Mouse (Mus musculus): Measurements from ENCODE around the gene Gm10142.
"Not testable (repeated sequence)": the region's sequence is repeated elsewhere in the genome, so short reads cannot be mapped to it uniquely, and the experiment has no call there.

Gene Gm10142

DNA sequence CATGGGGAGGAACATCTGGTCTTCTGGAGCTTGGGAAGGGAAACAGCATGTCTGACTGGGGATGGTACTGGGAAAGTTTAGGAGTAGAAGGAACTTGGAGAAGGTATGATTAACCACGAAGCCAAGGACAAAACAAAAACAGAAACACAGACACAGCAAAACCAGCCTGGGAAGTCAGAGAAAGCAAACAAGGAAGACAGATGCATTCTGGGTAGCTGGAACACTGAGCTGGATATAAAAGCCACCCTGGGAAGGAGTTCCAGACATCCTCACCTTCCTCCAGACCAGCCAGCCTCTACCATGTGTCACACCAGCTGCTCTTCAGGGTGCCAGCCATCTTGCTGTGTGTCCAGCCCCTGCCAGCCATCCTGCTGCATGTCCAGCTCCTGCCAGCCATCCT is at the start of gene Gm10142:
Gene Gm10142 (plus strand): TSS at position 301 of the 400 bp plus-strand sequence.
- DNase-seq (ENCODE audit: low spot score in 2 of 2), result no peak

DNA sequence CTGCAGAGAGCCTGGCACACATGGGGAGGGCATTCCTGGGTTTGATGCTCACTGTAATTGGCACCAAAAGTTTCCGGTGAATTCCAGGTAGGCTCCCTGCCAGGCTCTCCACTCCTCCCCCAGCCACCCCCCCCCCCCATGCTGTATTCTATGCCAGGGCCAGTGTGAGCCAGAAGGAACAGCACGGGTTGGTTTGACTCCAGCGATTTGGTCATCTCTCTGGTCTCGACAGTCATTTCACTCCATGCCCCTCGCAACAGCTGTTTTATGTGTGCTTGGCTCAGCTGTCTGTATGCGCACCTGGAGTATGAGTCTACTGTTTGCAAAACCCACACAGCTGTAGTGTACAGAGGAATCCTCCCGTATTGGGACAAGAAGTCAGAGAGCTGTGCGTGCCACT is 49.3 kb upstream of the Gm10142 start:
- no peak for DNase-seq (ENCODE audit: low spot score in 2 of 2)

DNA sequence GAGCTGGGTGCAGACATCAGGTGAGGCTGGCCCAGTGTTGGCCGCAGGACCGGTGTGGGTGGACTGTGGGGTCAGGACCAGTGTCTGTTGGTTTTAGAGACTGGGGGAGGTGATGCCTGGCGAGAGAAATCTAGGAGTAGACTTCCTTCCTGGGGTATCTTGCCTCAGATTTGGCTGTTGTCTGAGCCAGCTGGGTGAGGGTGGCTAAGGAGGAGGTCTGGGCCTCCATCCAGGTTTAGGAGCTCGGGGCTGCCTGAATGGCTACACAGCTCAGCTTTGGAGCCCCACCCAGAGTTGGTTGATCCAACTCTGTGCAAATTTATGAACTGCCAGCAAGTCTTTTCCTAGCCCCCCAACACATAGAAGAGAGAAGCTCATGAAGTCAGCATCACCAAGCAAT is 48.2 kb upstream of the Gm10142 start:
- DNase-seq (ENCODE audit: low spot score in 2 of 2), result no peak

DNA sequence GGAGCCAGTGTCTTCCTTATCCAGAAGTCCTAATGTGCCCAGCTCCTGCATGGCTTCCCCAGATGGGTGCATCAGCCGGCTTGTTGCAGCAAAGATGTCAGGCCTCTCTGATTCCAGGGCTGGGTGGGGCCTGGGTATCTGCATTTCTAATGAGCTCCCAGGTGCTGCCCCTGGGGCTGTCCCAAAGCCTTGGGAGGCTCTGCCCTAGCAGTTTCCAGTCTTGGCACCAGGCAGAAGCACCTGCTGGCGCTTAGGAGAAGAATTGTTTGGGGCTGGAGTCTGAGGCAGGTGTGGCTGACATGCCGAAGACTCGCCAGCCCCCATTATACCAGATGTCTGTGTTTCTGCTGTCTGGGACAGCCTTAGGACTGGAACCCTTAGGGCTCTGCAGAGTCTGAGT is 44.9 kb upstream of the Gm10142 start:
- DNase-seq (ENCODE audit: low spot score in 2 of 2), result no peak

DNA sequence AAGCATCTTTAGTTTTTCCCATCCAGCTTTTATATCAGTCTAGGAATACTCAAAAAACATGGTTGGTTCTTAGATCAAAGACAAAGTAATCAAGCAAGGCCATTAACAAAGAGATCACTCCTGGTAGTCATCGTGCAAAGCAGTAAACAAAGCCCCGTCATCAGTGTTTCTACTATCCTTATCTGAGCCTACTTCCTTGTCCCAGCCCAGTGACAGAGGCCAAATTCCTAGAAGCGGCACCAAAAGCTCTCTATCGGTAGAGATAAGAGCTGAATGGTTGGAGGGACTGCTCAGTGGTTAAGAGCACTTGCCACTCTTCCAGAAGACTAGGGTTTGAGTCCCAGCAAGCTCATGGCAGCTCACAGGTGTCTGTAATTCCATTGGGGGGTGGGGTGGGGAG is 44.1 kb upstream of the Gm10142 start:
- no peak for DNase-seq (ENCODE audit: low spot score in 2 of 2)

DNA sequence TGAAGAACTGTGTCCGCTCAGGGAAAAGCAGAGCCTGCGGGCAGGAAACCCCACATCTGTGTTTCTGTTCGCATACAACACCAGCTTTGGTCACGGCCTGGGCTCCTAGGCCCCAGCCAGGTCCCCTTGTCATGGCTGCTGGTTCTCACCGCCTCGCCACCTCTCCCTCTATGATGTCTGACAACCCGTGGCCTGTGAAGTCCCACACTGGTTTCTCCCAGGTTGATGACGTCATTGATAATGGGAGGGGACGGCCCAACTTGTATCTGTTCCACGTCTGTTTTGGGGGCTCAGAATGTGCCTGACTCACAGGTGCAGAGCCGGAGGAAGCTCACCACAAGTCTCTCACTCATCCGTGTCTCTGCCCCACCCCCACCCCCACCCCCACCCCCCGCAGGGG is 41.8 kb upstream of the Gm10142 start:
- no peak for DNase-seq (ENCODE audit: low spot score in 2 of 2)

DNA sequence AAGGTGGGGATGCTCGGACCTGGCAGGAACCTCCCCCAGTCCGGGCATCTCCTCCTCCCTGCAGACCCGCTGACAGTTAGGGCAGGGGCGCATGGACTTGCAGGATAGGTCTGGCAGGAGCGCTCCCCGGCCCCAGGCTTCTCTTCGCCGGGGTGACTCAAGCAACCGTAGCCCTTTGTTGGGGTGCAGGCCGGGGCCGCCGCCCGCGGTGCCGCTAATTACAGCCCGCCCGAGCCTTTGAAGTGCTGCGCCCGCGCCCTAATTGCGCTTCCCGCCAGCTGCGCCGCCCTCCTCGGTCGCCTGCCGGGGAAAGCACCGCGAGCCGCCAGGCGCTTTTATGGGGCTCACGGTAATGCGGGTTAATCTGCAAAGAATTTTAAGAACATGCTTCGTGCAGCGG is 38.0 kb upstream of the Gm10142 start:
- no peak for DNase-seq (ENCODE audit: low spot score in 2 of 2)

DNA sequence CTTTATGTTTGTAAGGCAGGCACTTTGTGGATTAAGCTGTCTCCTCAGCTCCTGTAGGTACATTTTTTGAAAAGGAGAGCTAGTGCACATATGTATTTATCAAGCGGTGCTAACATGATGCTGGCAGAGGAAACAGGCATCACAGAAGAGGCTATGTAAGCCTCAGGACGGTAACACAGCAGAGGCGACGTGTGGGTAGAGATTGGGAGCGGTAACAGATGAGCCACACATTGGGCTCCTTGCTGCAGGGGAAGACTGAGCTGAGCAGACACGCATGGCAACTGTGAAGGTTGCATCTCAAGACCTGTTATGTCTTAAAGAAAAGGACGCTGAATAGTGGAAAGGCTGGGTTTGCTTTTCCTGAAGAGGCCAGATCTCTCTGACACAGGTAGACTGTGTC is 32.6 kb upstream of the Gm10142 start:
- DNase-seq (ENCODE audit: low spot score in 2 of 2), result no peak

DNA sequence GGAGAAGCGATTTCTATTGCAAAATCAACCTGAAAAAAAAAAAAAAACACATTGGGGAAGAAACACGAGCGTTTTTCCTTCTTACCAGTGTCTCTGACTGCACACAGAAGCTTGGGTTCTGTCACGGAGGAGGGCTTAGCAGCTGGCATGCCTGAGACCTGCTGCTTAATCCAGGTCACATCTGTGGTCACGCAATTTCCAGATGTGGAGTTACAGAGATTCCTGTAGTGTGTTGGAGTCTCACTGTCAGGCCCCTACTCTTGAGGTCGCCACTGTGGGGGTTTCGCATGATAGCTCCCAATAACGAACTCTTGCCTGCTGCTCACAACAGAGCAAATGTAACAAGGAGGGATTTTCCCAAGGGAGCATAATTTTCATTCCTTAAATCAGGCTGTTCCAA is 31.4 kb upstream of the Gm10142 start:
- no peak for DNase-seq (ENCODE audit: low spot score in 2 of 2)

DNA sequence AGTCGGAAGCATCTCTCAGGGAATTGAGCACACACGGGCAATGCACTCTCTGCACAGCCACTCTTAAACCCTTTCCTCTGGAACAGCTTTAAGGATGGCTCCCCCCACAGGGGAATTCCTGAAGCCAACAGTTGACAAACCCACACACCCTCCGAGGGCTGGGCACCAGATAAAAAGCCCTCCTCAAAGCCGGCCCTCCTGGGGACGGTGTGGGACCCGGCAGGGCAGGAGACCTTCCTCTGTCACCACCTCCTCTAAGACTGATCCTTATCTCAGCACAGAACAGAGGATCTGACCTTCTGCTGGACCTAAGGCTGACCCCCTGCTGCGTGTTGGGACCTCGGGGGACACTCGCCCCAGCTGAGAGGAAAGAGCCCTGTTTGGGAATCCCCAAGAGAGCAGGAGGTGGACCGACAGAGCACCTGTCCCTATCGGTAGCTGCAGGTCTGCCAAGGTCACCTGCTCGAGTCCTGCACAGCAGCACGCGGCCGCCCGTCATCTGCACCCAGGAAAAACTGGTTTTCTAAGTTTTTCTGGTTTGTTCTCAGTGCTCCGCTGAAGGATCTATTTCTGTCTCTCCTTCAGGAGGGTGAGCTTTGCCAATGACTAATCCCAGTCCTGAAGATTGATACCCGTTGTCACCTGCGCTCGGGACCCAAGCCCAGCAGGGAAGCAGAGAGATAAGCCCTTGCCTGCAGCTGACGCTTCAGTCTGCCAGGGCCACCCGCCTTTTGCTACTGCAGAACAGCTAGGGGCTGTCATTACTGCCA is 29.5 kb upstream of the Gm10142 start, which contains the start of gene Tspear:
Gene Tspear (plus strand): TSS at position 675 of the 770 bp plus-strand sequence.
- DNase-seq (ENCODE audit: low spot score in 2 of 2), result peak; percentile 55 to 74

DNA sequence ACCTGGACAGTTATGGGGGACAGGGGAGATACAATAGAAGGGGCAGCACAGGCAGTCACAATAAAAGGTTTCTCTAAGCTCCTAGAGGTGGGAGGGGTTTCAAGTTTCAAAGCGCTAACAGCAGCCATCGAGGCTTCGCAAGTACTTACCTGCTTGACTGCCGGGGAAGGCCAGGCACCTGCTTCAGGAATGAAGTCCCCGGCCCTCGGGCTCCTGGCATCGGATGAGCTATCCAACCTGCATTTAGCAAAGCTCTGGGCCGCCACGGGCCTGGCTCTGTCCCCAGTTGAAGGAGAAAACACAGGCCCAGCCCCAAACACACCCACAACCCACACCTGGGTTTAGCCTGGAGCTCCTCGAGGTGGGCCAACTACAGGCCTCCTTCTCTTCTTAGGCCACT is 28.6 kb upstream of the Gm10142 start:
- no peak for DNase-seq (ENCODE audit: low spot score in 2 of 2)

DNA sequence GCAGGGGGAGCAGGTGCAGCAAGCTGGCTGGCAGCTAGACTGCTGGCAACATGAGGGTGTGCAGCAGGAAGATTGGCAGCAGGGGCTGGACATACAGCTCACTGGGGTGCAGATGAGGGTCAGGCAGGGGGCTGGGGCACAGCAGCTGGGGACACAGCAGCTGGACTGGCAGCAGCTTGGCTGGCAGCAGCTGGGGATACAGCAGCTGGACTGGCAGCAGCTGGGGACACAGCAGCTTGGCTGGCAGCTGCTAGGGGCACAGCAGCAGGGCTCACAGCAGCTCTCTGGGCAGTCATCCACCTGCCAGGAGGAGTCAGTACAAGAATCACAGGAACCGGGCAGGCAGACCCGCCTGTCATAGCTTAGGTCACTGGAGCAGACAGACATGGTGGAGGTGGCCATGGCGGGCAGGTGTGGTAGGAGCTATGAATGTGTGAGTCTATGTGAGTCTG is 25.2 kb upstream of the Gm10142 start, which contains the start of gene Gm19402:
Gene Gm19402 (minus strand): TSS at position 402 of the 452 bp plus-strand sequence.
- not testable (repeated sequence) for DNase-seq (ENCODE audit: low spot score in 2 of 2)

DNA sequence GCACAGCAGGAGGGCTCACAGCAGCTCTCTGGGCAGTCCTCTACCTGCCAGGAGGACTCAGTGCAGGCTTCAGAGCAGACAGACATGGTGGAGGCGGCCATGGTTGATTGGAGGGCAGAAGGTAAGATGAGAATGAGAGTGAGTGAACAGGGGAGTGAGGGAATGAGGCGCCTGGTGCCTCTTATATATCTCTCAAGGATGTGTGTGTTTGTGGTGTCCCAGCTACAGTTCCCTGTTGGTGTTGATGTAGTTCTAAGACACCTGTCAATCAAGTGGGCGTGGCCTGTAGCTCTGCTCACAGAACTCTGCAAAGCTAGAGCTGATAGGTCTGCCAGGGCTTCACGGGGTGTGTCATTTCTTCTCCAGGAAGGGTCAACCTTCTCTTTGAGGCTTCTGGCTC is 18.5 kb upstream of the Gm10142 start, which contains the start of gene Gm9508:
Gene Gm9508 (minus strand): TSS at position 101 of the 400 bp plus-strand sequence.
- DNase-seq (ENCODE audit: low spot score in 2 of 2), result no peak

DNA sequence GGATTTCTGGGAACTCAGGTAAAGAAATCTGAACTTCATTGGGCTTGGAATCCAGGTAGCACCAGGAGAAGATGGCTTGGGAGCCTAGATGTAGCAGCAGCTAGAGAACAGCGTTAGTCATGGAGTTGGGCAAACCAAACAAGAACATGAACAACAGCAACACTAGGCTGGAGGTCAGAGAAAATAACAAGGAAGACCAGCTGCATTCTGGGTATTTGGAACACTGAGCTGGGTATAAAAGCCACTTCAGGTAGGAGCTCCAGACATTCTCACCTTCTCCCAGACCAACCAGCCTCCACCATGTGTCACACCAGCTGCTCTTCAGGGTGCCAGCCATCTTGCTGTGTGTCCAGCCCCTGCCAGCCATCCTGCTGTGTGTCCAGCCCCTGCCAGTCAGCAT is 9.3 kb upstream of the Gm10142 start, which contains the start of gene Gm10272:
Gene Gm10272 (plus strand): TSS at position 301 of the 400 bp plus-strand sequence.
- no peak for DNase-seq (ENCODE audit: low spot score in 2 of 2)

DNA sequence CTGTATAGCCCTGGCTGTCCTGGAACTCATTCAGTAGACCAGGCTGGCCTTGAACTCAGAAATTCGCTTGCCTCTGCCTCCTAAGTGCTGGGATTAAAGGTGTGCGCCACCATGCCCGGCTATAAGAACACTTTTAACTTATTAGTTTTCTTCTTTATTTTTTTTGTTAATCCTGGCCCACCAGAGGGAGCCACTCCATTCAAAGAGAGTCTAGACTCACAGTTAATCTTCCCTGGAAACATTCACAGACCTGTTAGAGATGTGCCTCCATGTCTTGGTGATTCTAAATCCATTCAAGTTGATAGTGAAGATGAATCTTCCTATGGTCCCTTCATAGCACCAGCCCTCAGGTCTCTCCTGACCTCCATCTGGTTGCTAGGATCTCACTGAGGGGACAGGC is 5.8 kb upstream of the Gm10142 start:
- no peak for DNase-seq (ENCODE audit: low spot score in 2 of 2)

DNA sequence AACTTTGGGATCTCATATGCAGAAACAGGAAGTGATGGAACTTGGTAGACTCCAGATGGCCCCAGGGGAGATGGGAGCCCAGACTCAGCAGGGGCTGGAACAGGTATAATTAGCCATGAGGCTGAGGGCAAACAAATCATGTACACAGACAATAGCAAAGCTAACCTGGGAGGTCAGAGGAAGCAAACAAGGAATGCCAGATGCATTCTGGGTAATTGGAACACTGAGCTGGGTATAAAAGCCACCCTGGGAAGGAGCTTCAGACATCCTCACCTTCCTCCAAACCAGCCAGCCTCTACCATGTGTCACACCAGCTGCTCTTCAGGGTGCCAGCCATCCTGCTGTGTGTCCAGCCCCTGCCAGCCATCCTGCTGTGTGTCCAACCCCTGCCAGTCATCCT is 4.5 kb upstream of the Gm10142 start, which contains the start of gene Gm10024:
Gene Gm10024 (plus strand): TSS at position 301 of the 400 bp plus-strand sequence.
- DNase-seq (ENCODE audit: low spot score in 2 of 2), result not testable (repeated sequence)

DNA sequence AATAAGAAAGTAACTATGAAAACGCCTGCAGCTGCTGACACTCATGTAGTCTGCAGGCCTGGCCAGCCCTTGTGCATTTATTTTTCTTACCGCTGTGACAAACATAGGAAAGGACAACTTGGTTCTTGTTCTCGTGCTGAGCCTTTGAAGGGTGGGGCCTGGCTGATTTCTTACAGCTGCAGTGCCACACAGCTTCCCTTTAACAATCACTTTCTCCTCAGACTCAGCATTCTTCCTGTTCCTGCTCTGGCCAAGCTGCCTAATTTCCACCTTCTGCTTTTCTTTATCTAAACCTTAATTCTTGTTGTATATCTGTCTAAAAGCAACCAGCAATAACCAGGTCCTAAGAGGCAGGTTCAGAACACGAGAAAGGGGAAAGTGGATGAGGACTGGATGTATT is 1.9 kb upstream of the Gm10142 start:
- no peak for DNase-seq (ENCODE audit: low spot score in 2 of 2)

DNA sequence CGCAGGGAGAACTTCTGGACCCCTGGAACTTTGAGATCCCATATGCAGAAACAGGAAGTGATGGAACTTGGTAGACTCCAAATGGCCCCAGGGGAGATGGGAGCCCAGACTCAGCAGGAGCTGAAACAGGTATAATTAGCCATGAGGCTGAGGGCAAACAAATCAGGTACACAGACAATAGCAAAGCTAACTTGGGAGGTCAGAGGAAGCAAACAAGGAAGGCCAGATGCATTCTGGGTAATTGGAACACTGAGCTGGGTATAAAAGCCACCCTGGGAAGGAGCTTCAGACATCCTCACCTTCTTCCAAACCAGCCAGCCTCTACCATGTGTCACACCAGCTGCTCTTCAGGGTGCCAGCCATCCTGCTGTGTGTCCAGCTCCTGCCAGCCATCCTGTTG is 4.7 kb downstream of the Gm10142 start, which contains the start of gene Krtap12-1:
Gene Krtap12-1 (plus strand): TSS at position 301 of the 400 bp plus-strand sequence.
- DNase-seq (ENCODE audit: low spot score in 2 of 2), result not testable (repeated sequence)

DNA sequence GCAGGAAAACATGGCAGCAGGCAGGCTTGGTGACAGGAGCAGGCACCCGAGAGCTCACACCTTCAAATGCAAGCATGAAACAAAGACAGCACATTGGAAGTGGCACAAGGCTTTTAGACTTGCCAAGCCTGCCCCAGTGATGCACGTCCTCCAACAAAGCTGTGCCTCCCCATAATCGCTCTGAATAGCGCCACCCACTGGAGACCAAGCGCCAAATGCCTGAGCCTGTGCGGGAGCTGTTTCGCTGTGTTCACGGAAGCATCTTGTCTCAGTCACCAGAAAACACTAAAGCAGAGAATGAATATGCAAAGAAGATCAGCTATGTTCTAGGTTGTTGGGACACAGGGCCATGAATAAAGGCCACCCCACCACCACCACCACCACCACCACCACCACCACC is 9.2 kb downstream of the Gm10142 start:
- no peak for DNase-seq (ENCODE audit: low spot score in 2 of 2)

DNA sequence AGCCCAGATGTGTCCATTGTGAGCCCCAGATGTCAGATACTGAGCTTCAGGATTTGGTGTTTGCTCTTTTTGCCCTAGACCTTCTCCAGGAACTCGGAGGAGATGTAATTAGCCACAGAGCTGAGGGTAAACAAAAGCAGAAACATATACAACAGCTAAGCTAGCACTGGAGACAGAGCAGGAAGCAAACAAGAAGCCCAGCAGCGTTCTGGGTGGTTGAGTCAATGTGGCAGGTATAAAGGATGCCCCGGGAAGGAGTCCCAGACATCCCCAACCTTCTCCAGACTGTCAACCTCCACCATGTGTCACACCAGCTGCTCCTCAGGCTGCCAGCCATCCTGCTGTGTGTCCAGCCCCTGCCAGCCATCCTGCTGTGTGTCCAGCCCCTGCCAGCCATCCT is 10.6 kb downstream of the Gm10142 start, which contains the start of gene Gm10100:
Gene Gm10100 (plus strand): TSS at position 301 of the 400 bp plus-strand sequence.
- no peak for DNase-seq (ENCODE audit: low spot score in 2 of 2)

DNA sequence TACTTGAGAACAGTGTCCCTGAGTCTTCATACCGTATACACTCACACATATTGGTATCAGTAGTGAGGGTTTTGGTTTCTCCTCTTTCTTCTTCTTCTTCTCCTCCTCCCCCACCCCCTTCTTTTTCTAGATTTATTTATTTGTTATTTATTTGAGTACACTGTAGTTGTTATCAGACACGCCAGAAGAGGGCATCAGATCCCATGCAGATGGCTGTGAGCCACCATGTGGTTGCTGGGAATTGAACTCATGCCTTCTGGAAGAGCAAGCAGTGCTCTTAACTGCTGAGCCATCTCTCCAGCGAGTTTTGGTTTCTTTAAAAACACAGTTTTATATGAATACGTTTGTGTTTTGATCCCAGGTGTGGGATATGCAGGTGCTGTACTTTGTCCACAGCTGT is 12.7 kb downstream of the Gm10142 start:
- no peak for DNase-seq (ENCODE audit: low spot score in 2 of 2)

DNA sequence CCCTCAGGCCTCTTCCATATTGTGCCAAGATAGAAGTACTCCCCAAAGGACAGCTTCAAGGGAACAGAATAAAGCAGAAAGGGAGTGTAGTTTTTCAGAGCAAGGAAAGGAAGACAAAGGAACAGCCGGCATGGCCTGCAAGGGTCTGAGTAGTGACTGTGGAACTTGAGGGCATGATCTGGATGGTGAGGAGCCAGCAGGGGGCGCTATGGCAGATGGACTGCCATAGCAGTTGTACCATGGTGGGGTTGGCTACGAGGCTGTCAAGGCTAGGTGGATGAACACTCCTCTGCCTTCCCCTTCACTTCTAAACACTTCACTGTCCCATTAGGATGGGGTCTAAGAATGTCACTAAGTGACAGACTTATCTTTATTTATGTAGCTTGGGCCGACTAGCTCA is 13.6 kb downstream of the Gm10142 start:
- no peak for DNase-seq (ENCODE audit: low spot score in 2 of 2)

DNA sequence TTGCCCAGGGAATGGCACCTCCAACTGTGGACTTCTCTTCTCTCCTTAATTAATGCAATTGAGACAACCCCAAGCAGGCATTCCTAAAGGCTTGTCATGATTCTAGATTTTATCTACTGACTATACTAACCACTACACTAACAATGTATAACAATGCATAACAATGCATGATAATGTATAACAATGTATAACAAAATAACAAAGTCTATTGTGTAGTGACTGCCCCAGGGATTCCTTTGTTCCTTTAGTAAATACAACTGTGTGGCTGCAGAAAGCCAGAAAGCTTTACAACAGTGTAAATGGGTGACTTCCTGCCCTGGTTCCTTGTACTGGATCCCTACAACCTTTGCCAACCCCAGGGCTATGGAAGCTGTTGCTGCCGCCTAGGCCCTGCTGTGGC is 20.3 kb downstream of the Gm10142 start:
- no peak for DNase-seq (ENCODE audit: low spot score in 2 of 2)
